Mouse (Mus musculus) hematopoietic stem cell, adult 5-6 weeks (primary cell): ENCODE results near the gene Pycr1. TPM values are rescaled to one million over a fixed set of nuclear protein-coding genes. Genes with fewer than 3 reads are reported as not detected.

ENCODE experiments used
- ATAC-seq, 2 experiments: fragments of 125-278 bp in 1 of 2; replicated peaks in 1 of 2; 2 replicates each; pipeline ENCODE4 v1.8.0; 2016 to 2017; ENCODE audit warnings: inconsistent platforms in 2 of 2, mild to moderate bottlenecking in 2 of 2, moderate number of reproducible peaks in 2 of 2, low read depth in 1 of 2, moderate TSS enrichment in 1 of 2; ENCODE audit not compliant: low FRiP score in 2 of 2, poor library complexity in 2 of 2, severe bottlenecking in 2 of 2, insufficient read depth in 1 of 2, low TSS enrichment in 1 of 2
- total RNA-seq: library from RNA; stranded (forward); fragments of 172-1452, 232-1000 nt; gene quantifications from 2 replicates; pipeline ENCODE4 v1.2.3, GENCODE M21; 2017

Gene Pycr1
- total RNA-seq, 1 experiment from 2014 or later, result 2.1 TPM

GRCm38 (mm10) chr11:120617519-120618112, 26.0 kb downstream of the Pycr1 start, which contains the start of gene Pcyt2:
TSS of gene Pcyt2 (minus strand) at chr11:120617936.
- peak; percentile 94 for ATAC-seq

- ATAC-seq, result no peak
Measured at GRCm38 (mm10) chr11:120616617-120617294, 26.8 kb downstream of the Pycr1 start.

- ATAC-seq, result no peak
Measured at GRCm38 (mm10) chr11:120615606-120616203, 27.9 kb downstream of the Pycr1 start.

- ATAC-seq, result no peak
Measured at GRCm38 (mm10) chr11:120615167-120615566, 28.4 kb downstream of the Pycr1 start.

- no peak for ATAC-seq
Measured at GRCm38 (mm10) chr11:120613976-120614375, 29.6 kb downstream of the Pycr1 start.

GRCm38 (mm10) chr11:120613481-120613972, 30.0 kb downstream of the Pycr1 start:
- ATAC-seq, result no peak

- ATAC-seq, result peak; percentile 64 to 65
Measured at GRCm38 (mm10) chr11:120612763-120613162, 30.8 kb downstream of the Pycr1 start.

- no peak for ATAC-seq
Measured at GRCm38 (mm10) chr11:120610477-120611046, 33.0 kb downstream of the Pycr1 start.

GRCm38 (mm10) chr11:120609250-120609649, 34.3 kb downstream of the Pycr1 start:
- no peak for ATAC-seq

GRCm38 (mm10) chr11:120608241-120609034, 35.1 kb downstream of the Pycr1 start, which contains the start of gene Npb:
TSS of gene Npb (plus strand) at chr11:120608477.
- no peak for ATAC-seq

- no peak for ATAC-seq
Measured at GRCm38 (mm10) chr11:120606764-120607163, 36.8 kb downstream of the Pycr1 start.

GRCm38 (mm10) chr11:120605667-120606066, 37.9 kb downstream of the Pycr1 start:
- ATAC-seq, result no peak

- no peak for ATAC-seq
Measured at GRCm38 (mm10) chr11:120603545-120603944, 40.0 kb downstream of the Pycr1 start.

GRCm38 (mm10) chr11:120600716-120601115, 42.9 kb downstream of the Pycr1 start:
- no peak for ATAC-seq

GRCm38 (mm10) chr11:120598990-120599549, 44.5 kb downstream of the Pycr1 start:
- ATAC-seq, result no peak

GRCm38 (mm10) chr11:120598283-120598989, 45.1 kb downstream of the Pycr1 start, which contains the start of the genes Alyref and Anapc11:
TSS of gene Alyref (minus strand) at chr11:120598365.
TSS of gene Anapc11 (plus strand) at chr11:120598421.
- peak; percentile 88 to 90 for ATAC-seq
